Mouse (Mus musculus) left cerebral cortex, postnatal 25 days (tissue): Measurements from ENCODE around the gene Shank1. TPM values are rescaled to one million over a fixed set of nuclear protein-coding genes. Genes with fewer than 3 reads are reported as not detected.
A peak's percentile ranks its signal among the peaks of the same experiment; 100 is the strongest.

Experiments
- DNase-seq, 2 experiments: peaks; one replicate each; pipeline ENCODE4 v3.0.0; 2022; ENCODE audit warnings: low spot score in 2 of 2, mixed read lengths in 1 of 2
- intact Hi-C: fragments of 180-260 bp; cut with DNase I; formaldehyde crosslinking; loops from one replicate; pipeline ENCODE4 v1.15.1; 2025
- total RNA-seq, 2 experiments: library from RNA; stranded (reverse); gene quantifications; 2 replicates each; pipeline ENCODE4 v1.2.3; 2021

The Shank1 gene
- total RNA-seq, 2 experiments from 2014 or later: 571 to 587 TPM

- intact Hi-C loops: no loop called here
- DNase-seq: peak in 1 of 2 experiments; percentile 71
These were observed 25.2 kb downstream of the Shank1 start for GRCm38 (mm10) chr7:44335031-44335878.

- DNase-seq: peak in 1 of 2 experiments; percentile 83
- intact Hi-C loops: loop anchor here (1.0 kb wide), 2 partner anchors 17 to 25 kb away; no protein-coding TSS in a partner anchor
These were observed 26.3 kb downstream of the Shank1 start for GRCm38 (mm10) chr7:44336046-44337021.

- peak in 1 of 2 experiments; percentile 71 for DNase-seq
- intact Hi-C loops: loop anchor here (1.0 kb wide), 1 partner anchor 16 kb away; no protein-coding TSS in a partner anchor
These were observed 27.2 kb downstream of the Shank1 start for GRCm38 (mm10) chr7:44337121-44337849.

GRCm38 (mm10) chr7:44340226-44340625 lies 30.2 kb downstream of the Shank1 start:
- no peak for DNase-seq
- intact Hi-C loops: no loop called here

- intact Hi-C loops: no loop called here
These were observed 31.1 kb downstream of the Shank1 start for GRCm38 (mm10) chr7:44341119-44341518.

GRCm38 (mm10) chr7:44341714-44342113 lies 31.7 kb downstream of the Shank1 start:
- intact Hi-C loops: no loop called here
- DNase-seq: peak in 1 of 2 experiments; percentile 85

More at GRCm38 (mm10) chr7:44341119-44341518, 31.1 kb downstream of the Shank1 start:
- no peak for DNase-seq

GRCm38 (mm10) chr7:44343459-44344015 lies 33.5 kb downstream of the Shank1 start:
- no peak for DNase-seq
- intact Hi-C loops: no loop called here

- intact Hi-C loops: no loop called here
- no peak for DNase-seq
These were observed 34.6 kb downstream of the Shank1 start for GRCm38 (mm10) chr7:44344622-44345021.

GRCm38 (mm10) chr7:44349043-44349442 lies 39.0 kb downstream of the Shank1 start:
- intact Hi-C loops: no loop called here
- no peak for DNase-seq

GRCm38 (mm10) chr7:44350957-44351711 lies 41.1 kb downstream of the Shank1 start:
- intact Hi-C loops: loop anchor here (1.0 to 5.0 kb wide), 2 partner anchors 39 to 89 kb away; partner anchors contain the start of gene Shank1
- DNase-seq: peak; percentile 83 to 95

GRCm38 (mm10) chr7:44351881-44352749 lies 42.1 kb downstream of the Shank1 start:
- no peak for DNase-seq
- intact Hi-C loops: loop anchor here (1.0 to 5.0 kb wide), 2 partner anchors 40 to 90 kb away; partner anchors contain the start of gene Shank1

GRCm38 (mm10) chr7:44352750-44353600 lies 42.9 kb downstream of the Shank1 start:
- DNase-seq: no peak
- intact Hi-C loops: loop anchor here (1.0 to 5.0 kb wide), 2 partner anchors 16 to 41 kb away; partner anchors contain the start of gene Shank1

- no peak for DNase-seq
- intact Hi-C loops: loop anchor here (1.0 to 5.0 kb wide), 2 partner anchors 16 to 41 kb away; partner anchors contain the start of gene Shank1
These were observed 43.7 kb downstream of the Shank1 start for GRCm38 (mm10) chr7:44353601-44354340.

GRCm38 (mm10) chr7:44355411-44355810 lies 45.4 kb downstream of the Shank1 start:
- intact Hi-C loops: no loop called here

More at GRCm38 (mm10) chr7:44355411-44355810, 45.4 kb downstream of the Shank1 start:
- DNase-seq: no peak
